Mouse (Mus musculus) adrenal gland, postnatal 0 days (tissue): ENCODE results near the gene Olfr691. TPM values are rescaled to one million over a fixed set of nuclear protein-coding genes. Genes with fewer than 3 reads are reported as not detected.

Source experiments
- polyA plus RNA-seq: library from polyadenylated mRNA; unstranded; fragments of >200 nt; fragmentation: Nextera tagmentation; extraction: Ambion mirVana; gene quantifications from 2 replicates; pipeline ENCODE4 v1.2.1, GENCODE M21; 2015

The Olfr691 gene
- polyA plus RNA-seq = not detected in 2 replicates

GRCm38 (mm10) chr7:105342170-105342569, at the start of gene Olfr691:
Olfr691 (minus strand) TSS chr7:105342270.

GRCm38 (mm10) chr7:105374866-105375265, 32.8 kb upstream of the Olfr691 start, which contains the start of gene Gm5901:
Gm5901 (plus strand) TSS chr7:105375038.

GRCm38 (mm10) chr7:105367930-105368329, 25.9 kb upstream of the Olfr691 start, which contains the start of gene Olfr692:
Olfr692 (plus strand) TSS chr7:105368230.

GRCm38 (mm10) chr7:105334004-105334403, 8.1 kb downstream of the Olfr691 start, which contains the start of gene Olfr690:
Olfr690 (minus strand) TSS chr7:105334104.

GRCm38 (mm10) chr7:105310865-105311264, 31.2 kb downstream of the Olfr691 start, which contains the start of gene Olfr689:
Olfr689 (plus strand) TSS chr7:105311165.

GRCm38 (mm10) chr7:105287795-105288194, 54.3 kb downstream of the Olfr691 start, which contains the start of gene Olfr688:
Olfr688 (plus strand) TSS chr7:105288095.

Other genes starting within 250 kb of the Olfr691 start
- gene Olfr680-ps1, start 249.5 kb downstream of the Olfr691 start, polyA plus RNA-seq = not detected in 2 replicates
- gene Olfr681, start 225.4 kb downstream of the Olfr691 start, polyA plus RNA-seq = not detected in 2 replicates
- not detected in 2 replicates for gene Olfr683, start 195.3 kb downstream of the Olfr691 start, polyA plus RNA-seq
- gene Olfr684, start 178.6 kb downstream of the Olfr691 start, polyA plus RNA-seq = not detected in 2 replicates
- gene Olfr685, start 156.3 kb downstream of the Olfr691 start, polyA plus RNA-seq = not detected in 2 replicates
- gene Olfr686, start 134.8 kb downstream of the Olfr691 start, polyA plus RNA-seq = not detected in 2 replicates
- not detected in 2 replicates for gene Olfr688, start 54.2 kb downstream of the Olfr691 start, polyA plus RNA-seq
- gene Olfr689, start 31.1 kb downstream of the Olfr691 start, polyA plus RNA-seq = not detected in 2 replicates
- not detected in 2 replicates for gene Olfr690, start 8.2 kb downstream of the Olfr691 start, polyA plus RNA-seq
- not detected in 2 replicates for gene Olfr692, start 26.0 kb upstream of the Olfr691 start, polyA plus RNA-seq
- gene Gm5901, start 32.8 kb upstream of the Olfr691 start, polyA plus RNA-seq = not detected in 2 replicates
- gene Fam160a2, start 57.8 kb upstream of the Olfr691 start, polyA plus RNA-seq = 14.2 and 22.0 TPM in 2 replicates
- gene Cnga4, start 62.3 kb upstream of the Olfr691 start, polyA plus RNA-seq = 0.08 TPM in 1 of 2 replicates, not detected in the other
- gene Cckbr, start 83.5 kb upstream of the Olfr691 start, polyA plus RNA-seq = 0.09 and 0.18 TPM in 2 replicates
- 121 and 164 TPM in 2 replicates for gene Cavin3, start 140.0 kb upstream of the Olfr691 start, polyA plus RNA-seq
- gene Smpd1, start 212.1 kb upstream of the Olfr691 start, polyA plus RNA-seq = 33.8 and 37.9 TPM in 2 replicates
- 50.1 and 91.9 TPM in 2 replicates for gene Apbb1, start 239.4 kb upstream of the Olfr691 start, polyA plus RNA-seq